Mouse (Mus musculus) left cerebral cortex, postnatal 10 days (tissue): ENCODE data around the gene Nanos1. TPM values are rescaled to one million over a fixed set of nuclear protein-coding genes. Genes with fewer than 3 reads are reported as not detected.

Experiments used
- DNase-seq, 2 experiments: peaks; one replicate each; pipeline ENCODE4 v3.0.0; 2021 to 2022; ENCODE audit warnings: low spot score in 2 of 2, mixed read lengths in 1 of 2; ENCODE audit errors: extremely low spot score in 1 of 2
- intact Hi-C: fragments of 180-260 bp; cut with DNase I; formaldehyde crosslinking; loops from one replicate; pipeline ENCODE4 v1.15.1; 2025
- total RNA-seq, 2 experiments: library from RNA; stranded (reverse); gene quantifications; 2 replicates each; pipeline ENCODE4 v1.2.3; 2021

The Nanos1 gene
- 10 to 100 TPM; 21.6 to 22.6 TPM for total RNA-seq

DNA sequence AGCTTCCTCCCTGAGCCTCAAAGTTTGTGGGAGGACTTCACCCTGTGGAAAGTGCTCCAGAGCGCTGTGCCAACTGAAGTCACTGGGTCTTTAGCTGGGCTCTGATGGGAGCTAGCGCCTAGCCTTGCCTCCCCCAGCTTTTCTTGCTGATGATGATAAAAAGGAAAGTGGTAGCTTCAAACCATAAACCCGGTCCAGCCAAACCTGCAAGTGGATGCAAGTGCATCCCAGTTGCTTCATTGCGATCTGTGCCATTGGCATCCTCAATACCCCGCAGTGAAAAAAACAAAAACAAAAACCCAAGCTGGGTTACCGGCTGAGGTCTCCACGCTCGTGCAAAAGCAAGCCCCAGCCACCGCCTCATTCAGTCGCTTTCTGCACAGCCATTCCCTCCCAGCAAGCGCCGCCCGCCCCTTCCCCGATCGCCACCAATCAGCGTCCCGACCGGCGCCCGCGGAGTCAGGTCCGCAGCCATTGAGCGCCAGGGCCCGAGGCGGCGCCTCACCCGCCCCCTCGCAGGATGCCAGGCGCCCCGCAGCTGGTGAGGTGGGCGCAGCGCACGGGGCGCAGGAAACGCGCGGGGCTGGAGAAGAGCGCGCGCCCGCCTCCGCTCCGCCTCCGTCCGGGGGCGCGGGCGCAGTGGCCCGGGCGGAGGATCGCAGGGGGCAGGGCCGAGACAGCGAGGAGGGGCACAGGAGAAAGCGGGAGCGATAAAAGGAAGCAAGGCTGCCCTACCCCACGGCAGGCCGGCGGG, at the start of gene Nanos1:
Gene Nanos1 (plus strand): TSS at position 550 of the 754 bp plus-strand sequence.
- peak; percentile 84 to 94 for DNase-seq
- intact Hi-C loops = loop anchor here (5.0 to 10.0 kb wide), 2 partner anchors 173 to 321 kb away; partner anchors contain the start of gene Cacul1

DNA sequence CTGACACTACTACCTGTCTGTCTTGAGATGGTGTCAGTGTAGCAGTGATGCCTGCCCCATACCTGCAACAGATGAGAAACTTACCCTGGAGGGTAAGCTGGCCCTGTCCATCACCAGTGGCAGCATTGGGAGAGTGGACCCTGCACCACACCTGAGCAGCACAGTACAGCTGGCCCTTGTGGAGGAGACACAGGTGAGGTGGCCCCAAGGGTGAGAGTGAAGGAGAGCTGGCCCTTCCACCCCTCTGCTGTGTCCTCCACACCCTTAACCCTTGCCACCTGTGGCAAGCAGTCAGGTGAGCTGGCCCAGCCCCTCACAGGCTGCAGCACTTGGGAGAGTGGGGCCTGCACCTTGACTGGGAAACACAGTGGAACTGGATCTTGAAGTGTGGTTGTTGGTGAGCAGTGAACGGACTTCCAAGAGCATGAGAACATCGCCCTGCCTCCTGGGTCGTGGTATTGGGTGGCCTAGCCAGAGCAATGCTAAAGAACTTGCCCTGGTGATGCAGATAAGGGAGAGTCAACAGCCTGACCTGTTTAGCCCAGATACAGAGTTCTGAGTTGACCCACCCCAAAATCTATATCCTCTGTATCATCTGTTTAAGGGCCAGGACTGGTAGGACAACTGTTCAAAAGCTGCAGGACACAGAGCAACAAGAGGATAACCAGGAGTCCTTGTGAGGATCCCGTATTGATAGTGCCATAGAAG, 46.4 kb upstream of the Nanos1 start:
- intact Hi-C loops = no loop called here
- no peak for DNase-seq

GRCm38 (mm10) chr19:60710196-60710595, 45.6 kb upstream of the Nanos1 start:
- intact Hi-C loops = no loop called here
- DNase-seq = no peak

- no peak for DNase-seq
- intact Hi-C loops = no loop called here
Observed at GRCm38 (mm10) chr19:60712577-60712976, 43.2 kb upstream of the Nanos1 start.

DNA sequence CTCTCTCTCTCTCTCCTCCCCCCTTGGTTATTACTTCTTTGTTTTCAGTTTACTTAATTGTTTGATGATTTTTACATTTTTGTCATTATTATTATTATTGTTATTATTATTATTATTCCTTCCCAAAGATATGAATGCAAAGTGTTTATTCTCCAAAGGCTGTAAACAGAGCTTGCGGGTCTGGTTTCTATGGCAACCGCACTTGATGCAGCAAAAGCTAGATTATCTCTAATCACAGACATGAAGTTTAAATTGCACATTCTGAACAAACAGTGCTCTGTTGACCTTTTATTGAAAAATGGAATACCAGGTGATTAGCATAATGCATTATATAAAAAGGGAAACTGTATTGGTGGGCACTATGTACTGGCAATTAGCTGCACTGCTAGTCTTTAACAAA, 39.4 kb upstream of the Nanos1 start:
- no peak for DNase-seq
- intact Hi-C loops = no loop called here

DNA sequence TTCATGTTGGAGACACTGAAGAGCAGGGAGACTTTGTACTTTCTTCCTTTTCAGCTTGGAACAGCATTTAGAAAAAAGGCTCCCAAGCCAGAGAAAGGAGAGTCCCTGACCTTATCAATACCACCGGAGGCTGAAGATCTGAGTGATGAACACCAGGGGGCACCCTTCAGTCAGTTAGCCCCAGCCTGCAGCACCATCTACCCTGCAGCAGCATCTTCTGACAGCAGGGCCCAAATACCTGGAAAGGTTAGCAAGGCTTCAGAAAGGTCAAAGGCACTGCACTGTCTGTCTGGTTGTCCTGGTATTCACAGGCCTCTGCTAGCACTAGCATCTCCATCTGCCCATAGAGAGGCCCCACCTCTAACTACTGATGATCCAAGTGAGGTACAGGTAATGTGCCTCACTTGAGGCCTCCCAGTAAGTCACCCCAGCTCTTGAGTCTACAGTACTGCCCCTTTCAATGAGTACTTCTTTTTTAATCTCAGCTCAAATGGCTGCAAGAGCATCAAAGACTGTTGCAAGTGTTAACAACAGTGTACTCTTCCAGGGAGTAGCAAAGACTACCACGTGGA, 25.4 kb upstream of the Nanos1 start:
- intact Hi-C loops = no loop called here
- no peak for DNase-seq

DNA sequence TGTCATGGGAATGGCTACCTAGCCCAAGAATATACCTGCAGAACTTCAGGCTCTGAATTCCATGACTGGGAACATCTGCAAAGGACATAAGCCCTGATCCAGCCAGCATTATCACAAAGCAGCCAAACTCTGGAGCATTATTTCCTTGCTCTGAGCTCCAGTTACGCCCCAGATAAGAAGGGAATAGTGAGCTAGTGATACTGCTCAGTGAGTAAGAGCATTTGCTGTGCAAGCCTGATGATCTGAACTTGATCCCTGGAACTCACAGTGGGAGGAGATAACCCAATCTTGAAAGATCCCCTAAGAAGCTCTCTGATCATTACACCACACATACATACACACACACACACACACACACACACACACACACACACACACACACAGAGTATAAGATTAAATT, 24.5 kb upstream of the Nanos1 start:
- intact Hi-C loops = no loop called here

DNA sequence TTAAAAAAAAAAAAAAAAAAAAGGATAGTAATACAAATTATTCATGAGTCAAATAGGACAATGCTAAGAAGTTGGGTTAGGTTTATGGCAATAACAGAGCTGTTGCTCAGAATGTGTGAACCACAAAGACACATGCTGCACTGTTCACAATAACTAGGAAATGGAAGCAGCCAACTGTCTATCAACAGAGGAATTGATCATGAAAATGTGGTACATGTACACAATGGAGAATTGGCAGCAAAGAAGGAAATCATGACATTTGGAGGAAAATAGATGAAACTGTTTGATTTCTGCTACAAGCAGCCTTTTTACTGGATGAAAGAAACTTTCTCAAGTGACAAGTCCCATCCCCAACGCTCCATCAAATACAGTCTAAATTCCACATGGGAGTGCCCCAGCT, 23.8 kb upstream of the Nanos1 start:
- no peak for DNase-seq
- intact Hi-C loops = no loop called here

More for the DNA sequence above, 24.5 kb upstream of the Nanos1 start:
- no peak for DNase-seq

- no peak for DNase-seq
- intact Hi-C loops = no loop called here
Observed at GRCm38 (mm10) chr19:60740560-60740959, 15.2 kb upstream of the Nanos1 start.

DNA sequence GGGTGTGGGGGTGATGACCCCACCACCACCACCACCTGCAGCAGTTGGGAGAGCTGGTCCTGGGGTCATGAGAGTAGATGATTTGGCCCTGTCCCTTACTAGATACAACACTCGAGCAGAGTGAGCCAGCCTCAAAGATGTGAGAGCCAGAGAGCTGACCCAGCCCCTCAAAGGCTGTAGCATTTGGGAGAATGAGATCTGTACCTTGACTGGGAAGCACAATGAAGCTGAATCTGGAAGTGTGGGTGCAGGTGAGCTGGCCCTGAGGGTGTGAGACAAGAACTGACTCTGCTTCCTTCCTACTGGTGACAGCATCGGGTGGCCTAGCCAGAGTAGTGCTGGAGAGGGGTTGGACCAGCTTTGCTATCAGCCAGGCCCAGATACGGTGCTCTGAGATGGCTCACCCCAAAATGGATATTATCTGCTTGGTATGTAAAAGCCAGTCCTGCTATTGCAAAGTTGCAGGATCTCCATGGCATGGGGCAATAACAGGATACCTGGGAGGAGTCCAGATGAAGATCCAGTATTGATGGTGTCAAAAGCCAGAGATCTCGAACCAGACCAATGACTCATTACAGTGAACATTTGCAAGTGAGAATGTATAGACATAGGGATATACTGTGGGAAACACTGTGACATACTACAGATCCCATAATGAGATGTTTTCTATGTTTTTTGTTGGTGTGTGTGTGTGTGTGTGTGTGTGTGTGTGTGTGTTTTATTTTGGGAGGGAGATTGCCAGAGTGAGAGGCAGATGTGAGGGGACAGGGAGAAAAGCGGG, 11.8 kb upstream of the Nanos1 start:
- intact Hi-C loops = no loop called here
- no peak for DNase-seq

GRCm38 (mm10) chr19:60747801-60748200, 8.0 kb upstream of the Nanos1 start:
- intact Hi-C loops = no loop called here
- DNase-seq = no peak

DNA sequence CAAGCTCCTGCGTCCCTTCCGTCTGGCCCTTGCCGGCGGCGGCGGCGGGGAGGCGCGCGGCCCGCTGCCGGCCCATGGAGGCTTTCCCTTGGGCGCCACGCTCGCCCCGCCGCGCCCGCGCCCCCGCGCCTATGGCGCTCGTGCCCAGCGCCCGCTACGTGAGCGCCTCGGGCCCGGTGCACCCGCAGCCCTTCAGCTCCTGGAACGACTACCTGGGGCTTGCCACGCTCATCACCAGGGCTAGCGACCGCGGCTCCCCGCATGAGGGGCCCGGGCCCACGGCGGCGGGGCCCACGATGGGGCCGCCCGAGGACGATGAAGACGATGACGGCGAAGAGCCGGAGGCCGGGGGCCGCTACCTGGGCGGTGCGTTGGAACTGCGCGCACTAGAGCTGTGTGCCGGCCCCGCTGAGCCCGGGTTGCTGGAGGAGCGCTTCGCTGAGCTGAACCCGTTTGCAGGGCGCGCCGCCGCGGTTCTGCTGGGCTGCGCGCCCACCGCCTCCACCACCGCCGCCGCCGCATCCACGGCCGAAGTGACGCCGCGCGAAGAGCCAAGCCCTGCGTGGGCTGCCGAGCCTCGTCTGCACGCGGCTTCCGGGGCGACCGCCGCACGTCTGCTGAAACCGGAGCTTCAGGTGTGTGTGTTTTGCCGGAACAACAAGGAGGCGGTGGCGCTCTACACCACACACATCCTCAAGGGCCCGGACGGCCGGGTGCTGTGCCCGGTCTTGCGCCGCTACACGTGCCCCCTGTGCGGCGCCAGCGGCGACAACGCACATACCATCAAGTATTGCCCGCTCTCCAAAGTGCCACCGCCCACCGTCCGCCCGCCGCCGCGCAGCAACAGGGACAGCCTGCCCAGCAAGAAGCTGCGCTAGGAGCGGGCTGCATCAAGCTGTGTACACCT, 658 bp downstream of the Nanos1 start:
- intact Hi-C loops = loop anchor here (5.0 to 10.0 kb wide), 2 partner anchors 174 to 322 kb away; partner anchors contain the start of gene Cacul1
- peak; percentile 32 to 76 for DNase-seq

DNA sequence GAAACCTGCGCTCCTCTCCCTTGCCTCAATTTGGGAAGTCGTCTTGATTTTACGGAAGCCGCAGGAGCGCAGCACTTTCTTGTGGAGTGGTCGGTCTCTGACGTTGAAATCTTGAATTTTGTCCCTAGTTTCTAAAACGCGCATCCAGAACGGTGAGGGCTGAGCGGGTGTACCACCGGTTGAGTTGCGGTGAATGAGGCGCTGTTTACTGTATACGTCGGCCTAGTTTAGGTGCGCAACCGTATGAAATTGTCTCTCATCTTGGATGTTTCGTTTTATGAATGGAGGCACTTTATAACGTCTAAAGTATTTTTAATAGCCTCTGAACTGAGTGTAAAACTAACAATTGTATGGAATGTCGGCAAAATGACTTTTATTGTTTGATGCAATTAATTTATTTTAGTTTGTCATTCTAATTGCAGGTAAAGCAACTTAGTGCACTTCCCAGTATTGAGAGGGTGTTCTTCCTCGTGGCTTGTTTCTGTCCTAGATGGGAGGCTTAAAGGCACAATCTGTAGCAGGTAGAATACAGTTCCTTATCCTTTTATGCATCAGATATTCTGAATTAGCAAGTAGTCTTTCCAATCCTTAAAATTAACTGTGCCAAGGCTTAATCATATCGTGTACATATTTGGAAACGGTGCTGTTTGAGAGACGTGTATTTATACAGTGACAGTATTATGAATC, 1.5 kb downstream of the Nanos1 start:
- DNase-seq = no peak
- intact Hi-C loops = loop anchor here (5.0 to 10.0 kb wide), 2 partner anchors 175 to 322 kb away; partner anchors contain the start of gene Cacul1

- DNase-seq = peak in 1 of 2 experiments; percentile 22
- intact Hi-C loops = loop anchor here (5.0 to 10.0 kb wide), 2 partner anchors 177 to 324 kb away; partner anchors contain the start of gene Cacul1
Observed at GRCm38 (mm10) chr19:60758896-60759835, 3.4 kb downstream of the Nanos1 start.

GRCm38 (mm10) chr19:60773366-60773765, 17.6 kb downstream of the Nanos1 start:
- intact Hi-C loops = loop anchor here (5.0 kb wide), 1 partner anchor 49 kb away; no protein-coding TSS in a partner anchor
- no peak for DNase-seq

DNA sequence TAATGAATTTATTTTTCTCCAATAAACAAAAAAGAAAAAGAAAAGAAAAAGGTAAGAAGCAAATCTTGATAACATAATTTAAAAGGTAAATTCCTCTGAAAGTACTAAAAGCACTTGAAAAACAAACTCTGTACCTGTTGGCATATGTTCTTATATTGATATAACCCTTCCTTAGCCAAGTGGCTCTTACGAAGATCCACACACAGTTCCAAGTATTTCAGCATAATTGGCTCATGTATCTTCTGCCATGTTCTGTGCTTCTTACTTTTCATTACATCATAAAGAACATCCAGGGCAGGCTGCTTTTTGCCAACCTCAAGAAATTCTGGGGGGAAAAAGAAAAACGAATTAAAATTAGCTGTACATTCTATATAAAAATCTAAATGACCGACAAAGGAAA, 26.2 kb downstream of the Nanos1 start:
- intact Hi-C loops = no loop called here
- DNase-seq = no peak
